Mouse (Mus musculus) cerebellum, postnatal 10 days (tissue): ENCODE measurements around the gene Apol7e.
"Not testable (repeated sequence)": the region's sequence is repeated elsewhere in the genome, so short reads cannot be mapped to it uniquely, and the experiment has no call there.

Experiments used
- DNase-seq, 2 experiments: peaks; one replicate each; pipeline ENCODE4 v3.0.0; 2021; ENCODE audit warnings: mixed read lengths in 2 of 2

Apol7e gene

DNA sequence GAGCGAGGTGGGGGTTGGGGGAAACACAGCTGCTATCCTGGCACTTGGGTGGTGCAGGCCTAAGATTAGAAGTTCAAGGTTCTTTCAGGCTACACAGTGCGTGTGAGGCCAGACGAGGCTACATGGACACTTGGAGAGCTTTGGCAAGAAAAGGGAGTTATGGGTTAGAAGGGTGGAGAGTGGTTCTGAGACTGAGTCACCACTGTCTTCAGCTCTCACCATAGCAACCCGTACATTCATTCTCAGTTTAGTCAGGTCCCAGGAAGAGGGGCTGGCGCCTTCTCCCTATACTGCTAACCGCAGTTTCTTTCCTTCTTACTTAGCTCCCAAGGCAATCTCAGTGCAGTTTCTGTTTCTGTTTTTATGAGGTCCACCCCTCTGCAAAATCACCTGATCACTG, 42.9 kb downstream of the Apol7e start:
- not testable (repeated sequence) for DNase-seq

GRCm38 (mm10) chr15:77744632-77745031, 46.0 kb downstream of the Apol7e start:
- no peak for DNase-seq

DNA sequence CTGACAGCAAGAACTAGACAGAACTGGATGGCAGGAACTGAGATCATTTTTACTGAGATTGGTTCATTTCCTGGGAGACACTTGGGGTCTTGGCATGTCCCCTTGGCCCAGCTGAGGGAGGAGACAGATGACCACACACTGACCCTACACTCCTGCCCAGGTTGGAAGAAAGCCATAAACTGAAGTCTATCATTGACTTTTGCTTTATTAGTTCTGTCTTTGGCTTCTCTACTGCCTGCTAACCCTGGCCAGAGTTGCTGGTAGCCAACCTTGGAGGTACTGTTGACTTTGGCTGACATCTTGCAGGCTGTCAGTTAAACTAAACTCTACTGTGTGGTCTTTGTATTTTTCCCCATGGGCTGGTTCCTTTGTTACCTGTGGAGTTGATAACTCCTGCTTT, 46.4 kb downstream of the Apol7e start:
- peak; percentile 57 to 59 for DNase-seq

DNA sequence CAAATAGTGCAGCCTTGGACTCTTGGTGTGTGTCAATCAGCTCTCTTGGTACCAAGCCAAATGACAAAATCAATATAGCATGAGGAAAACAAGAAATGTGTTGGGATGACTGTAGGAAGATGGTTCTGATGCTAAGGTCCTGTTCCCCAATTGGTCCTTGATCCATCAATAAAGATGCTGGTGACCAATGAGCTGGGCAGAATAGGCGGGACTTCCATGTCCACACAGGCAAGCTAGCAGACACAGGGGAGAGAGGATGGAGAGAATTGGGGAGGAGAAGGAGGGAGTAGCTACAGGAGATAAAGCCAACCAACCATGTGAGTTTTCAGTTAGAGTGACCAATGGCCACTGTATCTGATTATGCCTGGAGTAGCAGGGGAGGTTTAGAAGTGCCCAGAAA, 47.7 kb downstream of the Apol7e start:
- DNase-seq: peak in 1 of 2 experiments; percentile 23

DNA sequence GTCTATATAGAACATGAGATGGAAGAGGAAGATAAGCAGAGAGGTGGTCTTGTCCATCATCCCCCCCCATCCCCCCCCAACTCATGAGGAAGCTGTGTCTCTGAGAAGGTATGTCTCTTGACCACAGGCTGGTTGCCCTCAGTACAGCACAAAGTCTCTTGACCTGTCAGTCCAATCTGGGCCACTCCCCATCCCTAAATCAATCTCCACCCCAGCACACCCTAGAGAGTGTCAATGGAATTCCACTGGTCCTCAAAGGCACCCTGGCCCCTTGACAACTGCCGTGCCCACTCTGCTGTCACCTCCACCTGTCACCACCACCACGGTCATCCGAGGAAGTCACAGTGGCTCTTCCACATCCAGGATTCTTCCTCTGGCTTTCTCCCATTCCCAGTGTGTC, 49.8 kb downstream of the Apol7e start:
- peak in 1 of 2 experiments; percentile 12 for DNase-seq

DNA sequence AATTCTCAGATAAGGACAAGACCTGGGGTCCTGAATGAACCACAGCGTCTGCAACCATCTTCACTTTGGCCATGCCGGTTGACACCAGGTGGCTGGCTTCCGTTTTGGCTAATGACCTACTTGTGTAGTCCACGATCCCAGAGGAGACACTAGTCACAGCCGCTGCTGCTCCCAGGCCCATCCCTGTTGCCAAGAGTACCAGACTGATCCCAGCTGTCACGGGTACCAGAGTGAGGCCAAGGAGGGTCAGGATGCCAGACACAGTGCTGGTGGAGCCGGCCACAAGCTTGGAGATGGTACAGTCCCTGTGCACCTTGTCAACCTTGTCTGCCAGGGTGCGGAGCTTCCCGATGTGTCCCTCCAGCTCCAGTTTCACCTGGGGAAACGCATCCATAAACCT, 51.1 kb downstream of the Apol7e start:
- DNase-seq: peak; percentile 89 to 92

DNA sequence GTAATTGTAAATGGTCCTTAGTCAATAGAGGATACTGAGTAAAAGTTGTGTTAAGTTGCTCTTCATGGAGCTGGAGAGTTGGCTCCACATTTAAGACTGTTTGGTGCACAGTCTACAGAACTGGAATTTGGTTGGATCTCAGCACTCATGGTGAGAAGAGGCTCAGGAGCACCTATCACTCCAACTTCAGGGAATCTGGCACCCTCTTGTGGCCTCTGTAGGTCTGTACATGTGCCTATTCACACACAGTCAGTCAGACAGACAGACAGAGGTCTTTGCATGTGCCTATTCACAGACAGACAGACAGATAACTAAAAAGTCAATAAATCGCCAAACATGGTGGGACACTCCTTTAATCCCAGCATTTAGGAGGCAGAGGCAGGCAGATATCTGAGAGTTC, 51.8 kb downstream of the Apol7e start:
- peak; percentile 70 to 73 for DNase-seq

- DNase-seq: peak in 1 of 2 experiments; percentile 13
Measured at GRCm38 (mm10) chr15:77752443-77752842, 53.8 kb downstream of the Apol7e start.

GRCm38 (mm10) chr15:77755132-77755531, 56.5 kb downstream of the Apol7e start:
- DNase-seq: no peak

GRCm38 (mm10) chr15:77756081-77756480, 57.4 kb downstream of the Apol7e start:
- no peak for DNase-seq

DNA sequence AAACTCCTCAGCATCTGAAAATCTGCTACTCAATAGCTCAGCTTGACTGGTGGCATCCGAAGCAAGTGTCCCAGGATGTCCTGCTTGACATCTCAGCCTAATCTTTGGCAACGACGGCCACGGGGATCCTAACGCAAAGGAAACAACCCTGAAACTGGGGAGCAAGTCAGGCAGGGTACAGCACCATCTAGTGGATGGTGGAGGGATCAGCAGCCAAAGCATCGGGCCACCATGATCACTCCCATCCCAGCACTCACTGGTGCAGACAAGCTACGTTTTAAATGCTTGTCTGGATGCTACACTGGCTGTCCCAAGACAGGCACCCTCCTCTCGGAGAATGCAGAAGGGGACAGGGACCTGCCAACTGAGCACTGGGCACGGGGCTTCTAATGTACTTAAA, 58.2 kb downstream of the Apol7e start, which contains the start of gene Apol8:
Gene Apol8, minus strand, starts transcription at position 156 of the 400 bp plus-strand sequence.
- DNase-seq: peak; percentile 74 to 80

DNA sequence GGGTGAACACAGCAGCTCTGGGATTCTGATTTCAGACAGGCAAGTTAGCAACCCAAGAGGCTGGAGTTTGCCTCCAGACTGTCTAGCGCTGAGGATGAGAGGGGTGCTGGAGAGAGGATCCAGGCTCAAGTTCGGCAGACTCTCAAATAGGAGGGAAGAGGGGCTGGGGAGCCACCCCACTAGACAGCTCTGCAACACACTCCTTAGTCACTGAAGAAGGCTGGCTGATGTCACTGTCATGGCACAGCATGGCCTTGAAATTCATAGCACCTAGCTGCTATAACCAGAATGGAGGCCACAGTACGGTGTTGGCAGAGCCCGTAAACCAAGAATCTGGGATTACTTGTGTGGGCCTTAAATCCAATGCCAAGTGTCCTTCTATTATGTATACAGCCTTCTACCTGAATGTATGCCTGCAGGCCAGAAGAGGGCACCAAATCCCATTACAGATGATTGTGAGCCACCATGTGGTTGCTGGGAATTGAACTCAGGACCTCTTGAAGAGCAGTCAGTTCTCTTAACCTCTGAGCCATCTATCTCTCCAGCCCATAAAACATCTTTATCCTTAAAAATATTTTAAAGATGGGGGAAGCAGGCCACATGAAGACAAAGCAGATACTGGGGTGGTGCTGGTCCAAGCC, 59.0 kb downstream of the Apol7e start:
- no peak for DNase-seq

DNA sequence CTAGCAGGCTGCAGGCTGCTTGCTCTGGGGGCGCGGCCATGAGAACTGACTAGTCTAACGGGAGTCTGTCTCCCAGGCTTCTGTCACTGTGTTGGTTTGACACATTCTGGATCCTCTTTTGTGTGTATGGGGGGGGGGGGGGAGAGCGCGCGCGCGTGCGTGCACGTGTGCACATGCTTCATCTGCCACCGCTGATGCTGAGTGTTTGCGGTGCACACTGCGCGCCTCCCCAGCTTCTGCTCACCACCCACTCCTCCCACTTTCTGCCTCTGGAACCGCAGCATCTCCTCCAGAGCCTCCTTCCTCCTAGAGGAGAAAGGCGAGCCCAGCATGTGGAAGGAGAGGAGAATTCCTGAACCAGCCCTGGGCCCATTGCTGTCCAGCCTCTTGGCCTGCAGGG, 61.4 kb downstream of the Apol7e start:
- DNase-seq: no peak

GRCm38 (mm10) chr15:77761083-77761482, 62.4 kb downstream of the Apol7e start:
- DNase-seq: no peak

DNA sequence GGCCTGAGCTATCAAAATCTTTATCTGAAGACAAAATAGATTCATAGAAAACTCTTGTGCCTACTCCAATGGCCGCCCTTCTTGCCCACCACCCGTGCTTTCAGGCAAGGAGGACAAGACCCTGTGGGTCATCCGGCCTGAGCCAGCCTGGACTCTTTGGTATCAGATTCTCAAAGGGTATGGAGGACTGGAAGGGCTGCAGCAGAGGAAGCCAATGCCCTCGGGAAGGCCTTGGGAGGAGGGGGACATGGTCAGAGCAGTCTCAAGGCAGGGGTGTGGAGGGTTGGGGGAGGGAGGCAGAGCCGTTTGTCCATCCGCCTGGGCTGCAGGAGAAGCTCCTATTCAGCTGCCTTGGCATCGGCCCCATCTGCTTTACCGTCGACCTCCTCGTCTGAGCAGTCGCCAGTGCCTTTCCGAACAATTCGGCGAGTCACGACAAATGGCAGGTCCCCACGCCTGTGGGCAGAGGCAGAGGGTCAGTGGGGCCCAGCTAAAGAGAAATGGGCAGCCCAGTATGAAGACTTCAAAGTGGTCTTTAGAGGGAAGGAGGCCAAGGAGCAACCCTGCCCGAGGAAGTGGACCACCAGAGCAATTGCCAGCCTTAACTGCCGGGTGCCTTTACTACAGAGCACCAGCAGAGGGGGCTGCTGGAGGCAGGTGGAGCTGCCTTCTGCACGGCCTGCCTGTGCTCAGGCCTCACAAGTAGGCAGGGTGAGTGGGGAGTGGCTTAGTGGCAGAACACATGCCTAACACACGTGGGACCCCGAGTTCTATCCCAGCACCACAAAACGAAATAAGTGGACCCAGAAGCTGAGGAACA, 63.1 kb downstream of the Apol7e start:
- DNase-seq: peak; percentile 71 to 76

DNA sequence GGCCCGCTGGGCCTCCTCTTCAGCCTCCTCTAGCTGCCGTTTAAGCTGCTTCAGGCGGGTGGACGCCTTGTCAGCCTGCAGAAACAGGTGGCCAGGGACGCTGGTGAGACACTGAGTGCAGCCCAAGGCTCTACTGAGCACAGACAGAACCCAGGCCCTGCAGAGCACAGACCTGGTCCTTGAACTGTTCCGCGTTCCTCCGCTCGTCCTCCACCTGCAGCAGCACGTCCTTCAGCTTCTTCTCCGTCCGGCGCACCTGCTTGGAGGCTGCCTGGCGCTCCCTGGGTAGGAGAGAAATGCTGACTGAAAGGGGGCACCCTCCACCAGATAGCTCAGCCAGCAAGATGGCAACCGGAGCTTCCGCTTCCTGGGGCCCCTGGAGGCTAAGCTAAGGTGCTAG, 64.4 kb downstream of the Apol7e start:
- no peak for DNase-seq

DNA sequence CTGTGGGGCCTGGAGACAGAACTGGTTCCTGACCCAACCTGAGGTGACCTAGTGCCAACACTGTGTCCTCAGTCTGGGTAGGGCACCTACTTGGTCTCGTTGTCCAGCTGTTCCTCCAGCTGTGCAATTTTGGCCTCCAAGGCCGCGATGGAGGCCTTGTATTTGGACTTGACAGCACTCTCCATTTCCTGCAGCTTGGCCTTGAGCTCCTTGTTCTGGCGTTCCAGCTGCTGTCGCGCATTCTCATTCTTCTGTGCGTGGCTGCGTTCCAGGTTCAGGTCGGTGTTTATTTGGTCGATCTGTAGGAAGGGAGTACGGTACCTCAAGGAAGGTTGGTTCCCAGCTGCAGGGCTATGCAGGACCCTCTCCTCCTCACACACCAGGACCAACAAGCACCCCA, 65.0 kb downstream of the Apol7e start:
- no peak for DNase-seq

GRCm38 (mm10) chr15:77764391-77765006, 65.8 kb downstream of the Apol7e start:
- DNase-seq: peak; percentile 63 to 69

DNA sequence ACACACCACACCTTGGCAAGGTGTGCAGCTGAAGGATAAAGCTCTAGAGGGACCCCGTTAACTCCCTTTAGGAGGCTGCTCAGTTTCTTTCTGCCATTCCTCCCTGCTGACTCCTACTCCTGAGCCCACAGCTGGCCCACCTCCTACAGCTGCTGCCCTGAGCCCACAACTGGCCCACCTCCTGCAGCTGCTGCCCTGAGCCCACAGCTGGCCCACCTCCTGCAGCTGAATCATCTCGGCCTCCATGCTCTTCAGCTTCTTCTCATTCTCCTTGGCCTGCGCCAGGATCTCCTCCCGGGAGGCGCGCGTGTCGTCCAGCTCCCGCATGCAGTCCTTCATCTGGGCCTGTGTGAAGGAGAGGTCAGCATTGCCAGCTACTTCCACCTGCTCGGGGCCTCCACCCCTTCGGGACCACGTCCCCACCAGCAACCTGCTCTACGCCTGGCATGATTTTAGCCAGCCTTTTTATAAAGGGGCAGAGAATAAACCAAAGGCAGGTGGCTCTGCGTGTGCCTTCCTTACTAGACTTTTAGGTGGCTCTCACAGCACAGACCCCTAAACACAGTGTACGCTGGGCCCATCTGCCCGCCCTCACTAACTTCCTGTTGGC, 66.9 kb downstream of the Apol7e start:
- DNase-seq: no peak

DNA sequence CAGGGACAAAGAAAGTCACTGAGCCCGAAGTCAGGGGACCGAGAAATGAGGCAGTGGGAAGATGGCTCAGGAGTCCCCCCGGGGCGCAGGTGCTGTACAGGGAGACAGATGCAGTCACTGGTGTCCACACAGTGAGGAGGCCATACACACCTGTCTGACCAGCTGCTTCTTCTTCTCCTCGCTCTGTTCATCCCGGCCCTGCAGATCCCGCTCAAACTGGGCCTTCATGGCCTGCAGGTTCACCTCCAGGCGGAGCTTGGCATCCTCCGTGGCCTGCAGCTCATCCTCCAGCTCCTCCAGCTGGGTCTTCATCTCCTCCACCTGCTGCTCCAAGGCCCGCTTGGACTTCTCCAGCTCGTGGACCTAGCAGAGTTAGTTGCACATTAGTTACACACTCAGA, 68.3 kb downstream of the Apol7e start:
- no peak for DNase-seq
